Mouse (Mus musculus) layer of hippocampus, postnatal 10 days (tissue): ENCODE results near the gene Ceacam3. TPM values are rescaled to one million over a fixed set of nuclear protein-coding genes. Genes with fewer than 3 reads are reported as not detected.
"Not testable (repeated sequence)": the region's sequence is repeated elsewhere in the genome, so short reads cannot be mapped to it uniquely, and the experiment has no call there.

Experiments used
- DNase-seq, 2 experiments: peaks; one replicate each; pipeline ENCODE4 v3.0.0; 2021; ENCODE audit warnings: low spot score in 2 of 2
- long read RNA-seq: library from polyadenylated mRNA; stranded (forward); transcript quantifications from one replicate; pipeline ENCODE4 v2.0.0, GENCODE M21; 2023
- total RNA-seq, 2 experiments: library from RNA; stranded (reverse); gene quantifications; 2 replicates each; pipeline ENCODE4 v1.2.3; 2021

Ceacam3 gene
- total RNA-seq = under 1 TPM; 0.18 to 0.20 TPM
- long read RNA-seq = 0 reads

- DNase-seq = no peak
Observed at GRCm38 (mm10) chr7:17149931-17150330, at the start of gene Ceacam3. Gene Ceacam3, plus strand, starts transcription at chr7:17150282.

GRCm38 (mm10) chr7:17101631-17102030, 48.5 kb upstream of the Ceacam3 start:
- not testable (repeated sequence) for DNase-seq

GRCm38 (mm10) chr7:17135307-17135706, 14.8 kb upstream of the Ceacam3 start:
- no peak for DNase-seq

- peak; percentile 4 to 13 for DNase-seq
Observed at GRCm38 (mm10) chr7:17155634-17156033, 5.6 kb downstream of the Ceacam3 start.

- no peak for DNase-seq
Observed at GRCm38 (mm10) chr7:17156885-17157677, 7.0 kb downstream of the Ceacam3 start.

GRCm38 (mm10) chr7:17159011-17159410, 8.9 kb downstream of the Ceacam3 start:
- no peak for DNase-seq

GRCm38 (mm10) chr7:17171827-17172226, 21.7 kb downstream of the Ceacam3 start:
- no peak for DNase-seq

GRCm38 (mm10) chr7:17203177-17203576, 53.1 kb downstream of the Ceacam3 start, which contains the start of gene Psg29:
Gene Psg29, plus strand, starts transcription at chr7:17203477.
- DNase-seq = no peak

- DNase-seq = no peak
Observed at GRCm38 (mm10) chr7:17205530-17206184, 55.6 kb downstream of the Ceacam3 start.

Other genes with a start within 250 kb of the Ceacam3 start
- gene Ptgir, start 243.8 kb upstream of the Ceacam3 start, total RNA-seq = not detected
- gene Calm3, start 226.2 kb upstream of the Ceacam3 start, total RNA-seq = 1,000 to 10,000 TPM; 2,090 to 2,190 TPM
- gene Pnmal2, start 205.6 kb upstream of the Ceacam3 start, total RNA-seq = 100 to 1,000 TPM; 229 to 232 TPM
- 10 to 100 TPM; 59.8 to 62.2 TPM for gene Pnmal1, start 190.6 kb upstream of the Ceacam3 start, total RNA-seq
- gene Gm42372, start 167.2 kb upstream of the Ceacam3 start, total RNA-seq = 10 to 100 TPM; 42.9 to 44.8 TPM
- gene Ccdc8, start 157.6 kb upstream of the Ceacam3 start, total RNA-seq = 1 to 10 TPM; 3.7 to 4.4 TPM
- gene Ppp5c, start 122.4 kb upstream of the Ceacam3 start, total RNA-seq = 100 to 1,000 TPM; 142 to 148 TPM
- gene Hif3a, start 87.9 kb upstream of the Ceacam3 start, total RNA-seq = 10 to 100 TPM in 1 of 2 experiments, 1 to 10 TPM in 1; 7.4 to 10.1 TPM
- gene Psg16, start 76.2 kb upstream of the Ceacam3 start, total RNA-seq = 1 to 10 TPM; 4.1 to 5.0 TPM
- under 1 TPM in 1 of 2 experiments, not detected in 1; 0.07 TPM for gene Psg29, start 53.2 kb downstream of the Ceacam3 start, total RNA-seq